Mouse (Mus musculus) embryonic fibroblast, embryonic 13.5 days (primary cell): Measurements from ENCODE around the gene Itga1.

Source experiments
- CTCF ChIP-seq: IDR thresholded peaks from 2 replicates; pipeline ENCODE4 v1.5.1; 2011; ENCODE audit warnings: mild to moderate bottlenecking, control low read depth, low read length, moderate library complexity, borderline replicate concordance; ENCODE audit not compliant: insufficient read depth
- POLR2A ChIP-seq: IDR thresholded peaks from 2 replicates; pipeline ENCODE4 v1.6.1; 2011; ENCODE audit warnings: low read depth, mild to moderate bottlenecking, control low read depth, low read length, moderate library complexity

DNA sequence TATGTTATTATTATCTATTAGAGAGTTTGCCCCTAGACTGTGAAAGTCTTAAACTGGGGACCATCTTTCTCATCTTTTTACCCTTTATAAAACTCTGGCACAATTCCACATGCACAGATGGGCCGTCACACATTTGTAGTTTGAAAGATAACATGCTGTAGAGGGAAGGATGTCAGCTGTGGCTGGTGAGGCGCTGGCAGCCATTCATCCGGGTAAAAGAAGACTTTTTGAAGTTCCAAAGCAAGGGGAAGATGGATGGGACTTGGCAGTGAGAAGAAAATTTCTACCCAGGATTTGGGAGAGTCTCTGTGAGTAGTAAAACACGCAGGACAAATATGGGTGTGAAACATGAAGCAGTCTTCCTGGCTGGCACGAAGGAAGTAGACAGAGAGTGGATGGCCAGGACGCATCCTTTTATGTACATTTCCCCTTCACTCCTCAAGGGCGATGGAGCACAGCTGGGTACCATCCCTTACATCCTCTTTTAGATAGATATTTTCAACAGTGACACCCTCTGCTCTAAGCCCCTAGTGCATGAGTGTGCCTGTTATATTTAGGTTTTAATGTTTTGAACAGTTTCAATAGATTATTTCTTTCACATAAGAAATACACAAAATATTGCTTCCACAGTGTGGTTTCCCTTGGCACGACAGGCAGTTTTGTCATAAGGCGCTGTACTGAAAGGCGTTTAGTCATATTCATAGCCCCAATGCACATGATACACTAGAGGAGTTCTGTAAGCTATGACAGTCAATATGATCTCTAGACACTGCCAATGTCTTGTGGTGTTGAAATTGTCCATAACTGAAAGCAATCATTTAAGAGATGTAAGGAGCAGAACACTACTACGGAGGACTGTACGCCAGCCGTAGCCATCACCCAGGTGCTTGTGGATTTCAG is 50.9 kb downstream of the Itga1 start:
- TF ChIP-seq CTCF (no peak), POLR2A (no peak)
